Mouse (Mus musculus): ENCODE results near the gene Ttc5. TPM values are rescaled to one million over a fixed set of nuclear protein-coding genes. Genes with fewer than 3 reads are reported as not detected.
"Not testable (repeated sequence)": the region's sequence is repeated elsewhere in the genome, so short reads cannot be mapped to it uniquely, and the experiment has no call there.

The Ttc5 gene
- polyA plus RNA-seq, 1 experiment from 2014 or later, result 64.1 TPM

DNA sequence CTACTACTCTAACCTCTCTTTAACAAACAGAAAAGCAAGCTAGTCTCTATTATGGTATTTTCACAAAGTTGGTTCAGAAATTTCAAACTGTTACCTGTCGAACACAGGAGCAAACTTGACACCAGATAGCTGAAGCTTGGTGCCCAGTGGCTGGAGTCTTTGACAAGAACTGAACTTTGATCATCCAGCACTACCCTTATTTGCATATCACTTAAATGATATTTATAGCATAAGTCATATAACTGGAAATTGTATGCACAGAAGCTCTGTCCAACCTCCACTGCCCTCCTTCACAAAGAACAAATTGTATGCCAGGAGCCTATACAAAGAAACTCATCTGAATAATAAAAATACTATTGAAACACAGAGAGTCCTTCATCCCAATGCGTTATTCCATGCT, 43.7 kb downstream of the Ttc5 start:
- DNase-seq (ENCODE audit: low spot score), result no peak
- no peak overlapping the region for H3K27ac ChIP-seq
- 70% methylated on average over 2 of the region's 2 CpGs for WGBS
- H3K4me1 ChIP-seq, result no peaks in the 10 kb centered on the region
- H3K9me3 ChIP-seq, result no peaks in the 10 kb centered on the region
- H3K4me3 ChIP-seq, result no peak overlapping the region
- H3K27me3 ChIP-seq (ENCODE audit: insufficient read depth, poor library complexity, severe bottlenecking), result no peaks in the 10 kb centered on the region
- H3K36me3 ChIP-seq, result no peaks in the 10 kb centered on the region

DNA sequence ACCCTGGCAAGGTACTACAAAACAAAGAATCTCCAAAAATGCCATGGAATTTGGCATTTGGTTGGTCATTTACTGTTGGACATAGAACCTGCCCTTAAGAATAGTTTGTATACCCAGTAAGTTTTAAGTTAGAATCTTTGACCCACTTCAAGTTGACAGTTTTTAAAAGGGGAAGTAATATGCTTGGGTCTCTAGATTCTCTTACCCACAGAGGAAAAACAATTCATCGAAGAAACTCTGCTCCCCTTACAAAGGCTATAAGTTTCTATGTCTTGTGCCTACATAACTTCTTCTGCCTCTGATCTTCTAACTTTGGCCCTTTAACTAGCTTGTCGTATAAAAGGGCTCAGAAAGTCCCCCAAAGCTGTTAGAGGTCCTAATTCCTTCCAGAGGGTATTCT, 45.0 kb downstream of the Ttc5 start:
- Histone ChIP-seq H3K36me3 (no peaks in the 10 kb centered on the region), H3K27me3 (ENCODE audit: insufficient read depth, poor library complexity, severe bottlenecking) (no peaks in the 10 kb centered on the region), H3K27ac (no peak overlapping the region), H3K4me3 (no peak overlapping the region), H3K9me3 (no peaks in the 10 kb centered on the region), H3K4me1 (no peaks in the 10 kb centered on the region)
- 68% methylated on average over 2 of the region's 2 CpGs for whole genome bisulfite sequencing
- no peak for DNase-seq (ENCODE audit: low spot score)

DNA sequence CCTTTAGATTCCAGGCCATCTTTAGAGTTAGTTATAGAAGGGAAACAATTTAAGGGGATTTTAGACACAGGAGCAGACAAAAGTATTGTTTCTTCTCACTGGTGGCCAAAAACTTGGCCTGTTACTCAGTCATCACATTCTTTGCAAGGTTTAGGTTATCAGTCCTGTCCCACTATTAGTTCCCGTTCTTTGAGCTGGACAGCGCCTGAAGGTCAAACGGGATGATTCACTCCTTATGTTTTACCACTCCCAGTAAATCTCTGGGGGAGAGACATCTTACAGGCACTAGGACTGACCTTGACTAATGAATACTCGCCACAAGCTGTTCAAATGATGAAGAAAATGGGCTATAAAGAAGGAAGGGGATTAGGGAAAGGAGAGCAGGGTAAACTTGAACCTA, 62.9 kb downstream of the Ttc5 start:
- 75% methylated on average over 4 of the region's 4 CpGs for WGBS
- not testable (repeated sequence) for H3K36me3 ChIP-seq, H3K27ac ChIP-seq

DNA sequence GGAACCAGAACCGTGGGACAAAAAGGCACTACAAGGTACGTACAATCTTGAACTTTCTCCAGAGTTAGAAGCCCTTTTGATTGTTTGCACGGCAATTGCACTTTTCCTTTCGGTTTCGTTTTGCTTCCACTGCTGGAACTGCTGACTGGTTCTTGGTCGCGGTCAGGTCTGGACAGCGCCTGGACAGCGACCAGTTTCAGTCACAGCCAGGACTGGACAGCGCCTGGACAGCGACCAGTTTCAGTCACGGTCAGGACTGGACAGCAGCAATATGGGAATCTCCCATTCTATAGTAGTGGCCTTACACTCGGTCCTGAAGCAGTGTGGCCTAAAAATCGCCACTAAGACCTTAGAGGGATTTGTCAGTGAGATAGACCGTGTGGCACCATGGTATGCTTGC, 65.4 kb downstream of the Ttc5 start:
- 87% methylated on average over 15 of the region's 15 CpGs for WGBS
- not testable (repeated sequence) for DNase-seq (ENCODE audit: low spot score); H3K27me3 ChIP-seq (ENCODE audit: insufficient read depth, poor library complexity, severe bottlenecking); H3K9me3 ChIP-seq; H3K4me3 ChIP-seq; H3K4me1 ChIP-seq; H3K27ac ChIP-seq; H3K36me3 ChIP-seq

More for the DNA sequence above, 62.9 kb downstream of the Ttc5 start:
- H3K4me3 ChIP-seq; H3K9me3 ChIP-seq; DNase-seq (ENCODE audit: low spot score); H3K27me3 ChIP-seq (ENCODE audit: insufficient read depth, poor library complexity, severe bottlenecking); H3K4me1 ChIP-seq: not testable (repeated sequence)

Other genes starting within 250 kb of the Ttc5 start
- gene Olfr744, start 170.6 kb downstream of the Ttc5 start, polyA plus RNA-seq (2016; fragmentation: Nextera tagmentation; extraction: Ambion mirVana), result not detected in 2 replicates
- not detected in 2 replicates for gene Olfr745, start 146.1 kb downstream of the Ttc5 start, polyA plus RNA-seq (2016; fragmentation: Nextera tagmentation; extraction: Ambion mirVana)
- gene Olfr746, start 138.4 kb downstream of the Ttc5 start, polyA plus RNA-seq (2016; fragmentation: Nextera tagmentation; extraction: Ambion mirVana), result not detected in 2 replicates
- not detected in 2 replicates for gene Olfr747, start 92.3 kb downstream of the Ttc5 start, polyA plus RNA-seq (2016; fragmentation: Nextera tagmentation; extraction: Ambion mirVana)
- gene Olfr748, start 78.1 kb downstream of the Ttc5 start, polyA plus RNA-seq (2016; fragmentation: Nextera tagmentation; extraction: Ambion mirVana), result not detected in 2 replicates
- gene Olfr749, start 40.4 kb downstream of the Ttc5 start, polyA plus RNA-seq (2016; fragmentation: Nextera tagmentation; extraction: Ambion mirVana), result not detected in 2 replicates
- gene Ccnb1ip1, start 22.2 kb upstream of the Ttc5 start, polyA plus RNA-seq (2016; fragmentation: Nextera tagmentation; extraction: Ambion mirVana), result not detected in 2 replicates
- 46.1 and 50.0 TPM in 2 replicates for gene Parp2, start 22.3 kb upstream of the Ttc5 start, polyA plus RNA-seq (2016; fragmentation: Nextera tagmentation; extraction: Ambion mirVana)
- gene Tep1, start 85.0 kb upstream of the Ttc5 start, polyA plus RNA-seq (2016; fragmentation: Nextera tagmentation; extraction: Ambion mirVana), result 4.6 and 6.2 TPM in 2 replicates
- 0.19 TPM in 1 of 2 replicates, not detected in the other for gene Klhl33, start 112.0 kb upstream of the Ttc5 start, polyA plus RNA-seq (2016; fragmentation: Nextera tagmentation; extraction: Ambion mirVana)
- 132 and 145 TPM in 2 replicates for gene Osgep, start 139.4 kb upstream of the Ttc5 start, polyA plus RNA-seq (2016; fragmentation: Nextera tagmentation; extraction: Ambion mirVana)
- gene Apex1, start 139.4 kb upstream of the Ttc5 start, polyA plus RNA-seq (2016; fragmentation: Nextera tagmentation; extraction: Ambion mirVana), result 220 and 306 TPM in 2 replicates
- gene Pip4p1, start 145.3 kb upstream of the Ttc5 start, polyA plus RNA-seq (2016; fragmentation: Nextera tagmentation; extraction: Ambion mirVana), result 36.1 and 44.7 TPM in 2 replicates
- 44.3 and 63.0 TPM in 2 replicates for gene Pnp, start 145.6 kb upstream of the Ttc5 start, polyA plus RNA-seq (2016; fragmentation: Nextera tagmentation; extraction: Ambion mirVana)
- not detected in 2 replicates for gene Gm49342, start 159.0 kb upstream of the Ttc5 start, polyA plus RNA-seq (2016; fragmentation: Nextera tagmentation; extraction: Ambion mirVana)
- gene Pnp2, start 170.5 kb upstream of the Ttc5 start, polyA plus RNA-seq (2016; fragmentation: Nextera tagmentation; extraction: Ambion mirVana), result 0.34 TPM in 1 of 2 replicates, not detected in the other
- gene Rnase10, start 222.2 kb upstream of the Ttc5 start, polyA plus RNA-seq (2016; fragmentation: Nextera tagmentation; extraction: Ambion mirVana), result 0.11 and 0.31 TPM in 2 replicates

Measured in heart, embryonic 10.5 days (tissue).